Comparison of ENCODE assay signal across 8 mouse cellular contexts in the genomic region with DNA sequence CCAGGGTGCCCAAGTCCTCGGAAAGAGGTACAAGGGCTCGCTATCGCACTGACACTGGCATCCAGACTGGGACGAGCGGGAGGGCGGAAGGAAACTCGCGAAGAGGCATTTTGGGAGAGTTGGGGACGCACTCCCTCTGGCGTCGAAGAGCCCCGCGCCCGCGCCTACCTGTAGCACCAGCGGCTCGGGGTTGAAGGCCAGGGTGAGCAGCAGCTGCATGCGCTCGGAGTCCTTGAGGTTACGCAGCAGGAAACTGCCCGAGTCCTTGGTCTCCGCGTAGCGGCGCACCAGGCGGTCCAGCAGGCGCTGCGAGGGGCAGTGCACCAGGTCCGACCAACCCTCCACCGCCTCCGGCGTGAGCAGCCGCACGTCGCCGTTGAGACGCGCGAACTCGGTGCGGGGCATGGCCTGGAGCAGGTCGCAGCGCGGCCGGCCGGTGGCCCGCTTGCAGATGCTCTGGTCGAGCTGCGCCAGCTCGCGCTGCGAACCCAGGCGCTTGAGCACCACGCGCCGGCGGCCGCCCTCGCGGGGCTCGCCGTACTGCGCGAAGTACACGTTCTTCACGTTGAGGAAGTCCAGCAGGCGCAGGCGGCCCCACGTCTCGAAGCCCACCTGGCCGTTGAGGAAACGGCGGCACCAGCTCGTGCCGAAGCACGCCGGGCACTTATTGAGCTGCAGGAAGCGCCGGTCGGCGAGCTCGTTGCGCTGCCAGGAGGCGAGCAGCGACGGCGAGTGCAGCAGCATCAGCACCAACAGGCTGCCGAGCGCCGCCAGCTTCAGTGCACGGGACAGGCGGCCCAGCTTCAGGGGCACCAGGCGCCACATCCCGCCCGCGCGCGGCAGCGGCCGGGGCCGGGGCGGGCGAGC. TPM values are rescaled to one million over a fixed set of nuclear protein-coding genes. Genes with fewer than 3 reads are reported as not detected.
A peak's percentile ranks its signal among the peaks of the same experiment; 100 is the strongest.
DNase-seq lines count a peak whose midpoint lies in the region; ATAC-seq and TF ChIP-seq lines count a peak whose summit lies in the region.

No protein-coding gene starts in this region.

- peaks cover 4% of the 10 kb centered on the region; the same call in 1 of the 2 replicates for H3K4me1 ChIP-seq in forebrain, embryonic 11.5 days (replicated peaks; ENCODE audit: control insufficient read depth, insufficient read depth, low read length)
- H3K4me1 ChIP-seq in heart, embryonic 16.5 days (ENCODE audit: control insufficient read depth, insufficient read depth, low read length): peaks cover 22% of the 10 kb centered on the region
- peaks cover 20% of the 10 kb centered on the region for H3K4me1 ChIP-seq in liver, postnatal 0 days (ENCODE audit: insufficient read depth)
- H3K4me1 ChIP-seq in neural tube, embryonic 13.5 days (replicated peaks): peaks cover 49% of the 10 kb centered on the region
- peaks cover 10% of the 10 kb centered on the region for H3K4me1 ChIP-seq in testis, adult 2 months (ENCODE audit: control insufficient read depth, insufficient read depth, low read length)

- peak overlapping the region; percentile 72 for H3K4me3 ChIP-seq in forebrain, embryonic 11.5 days (ENCODE audit: low read depth, low read length)
- H3K4me3 ChIP-seq in heart, embryonic 16.5 days (ENCODE audit: low read length): peak overlapping the region; percentile 72
- peak overlapping the region; percentile 63 for H3K4me3 ChIP-seq in liver, postnatal 0 days (ENCODE audit: low read depth, low read length)
- H3K4me3 ChIP-seq in neural tube, embryonic 13.5 days: peak overlapping the region; percentile 86
- peak overlapping the region; percentile 98 for H3K4me3 ChIP-seq in testis, adult 2 months (ENCODE audit: control insufficient read depth, low read depth, low read length)

- no peak for TF ChIP-seq POLR2A in testis, adult 2 months (IDR thresholded peaks at IDR 0.05; ENCODE audit: control insufficient read depth, low read depth, low read length)

- no peaks in the 10 kb centered on the region for H3K27me3 ChIP-seq in forebrain, embryonic 11.5 days (ENCODE audit: control insufficient read depth, insufficient read depth, low read length)
- H3K27me3 ChIP-seq in heart, embryonic 16.5 days (ENCODE audit: control insufficient read depth, insufficient read depth, low read length): no peaks in the 10 kb centered on the region
- H3K27me3 ChIP-seq in liver, postnatal 0 days (ENCODE audit: insufficient read depth, low read length): no peaks in the 10 kb centered on the region
- H3K27me3 ChIP-seq in neural tube, embryonic 13.5 days: no peaks in the 10 kb centered on the region
- H3K27me3 ChIP-seq in testis, adult 2 months (ENCODE audit: control insufficient read depth, insufficient read depth, low read length): no peaks in the 10 kb centered on the region

- no peak for TF ChIP-seq EP300 in liver, postnatal 0 days (IDR thresholded peaks at IDR 0.05; ENCODE audit: low read depth)

- H3K27ac ChIP-seq in forebrain, embryonic 11.5 days (ENCODE audit: low read depth, low read length): peak overlapping the region; percentile 90
- peak overlapping the region; percentile 94 for H3K27ac ChIP-seq in heart, embryonic 16.5 days (ENCODE audit: low read length)
- peak overlapping the region; percentile 98 for H3K27ac ChIP-seq in liver, postnatal 0 days (ENCODE audit: low read depth)
- H3K27ac ChIP-seq in neural tube, embryonic 13.5 days (replicated peaks): peak overlapping the region; percentile 97
- peak overlapping the region; percentile 45 for H3K27ac ChIP-seq in testis, adult 2 months (ENCODE audit: control insufficient read depth, insufficient read depth, low read depth, low read length)

- H3K9ac ChIP-seq in forebrain, embryonic 11.5 days (ENCODE audit: low read length): peak overlapping the region; percentile 81
- peak overlapping the region; percentile 95 for H3K9ac ChIP-seq in heart, embryonic 16.5 days (ENCODE audit: low read length)
- peak overlapping the region; percentile 76 for H3K9ac ChIP-seq in liver, postnatal 0 days (replicated peaks)
- peak overlapping the region; percentile 82 for H3K9ac ChIP-seq in neural tube, embryonic 13.5 days

- peak overlapping the region; percentile 90 for H3K4me2 ChIP-seq in forebrain, embryonic 11.5 days (ENCODE audit: low read depth, low read length, severe bottlenecking)
- H3K4me2 ChIP-seq in heart, embryonic 16.5 days (ENCODE audit: low read depth, low read length): peak overlapping the region; percentile 89
- H3K4me2 ChIP-seq in liver, postnatal 0 days (ENCODE audit: low read depth, low read length): peak overlapping the region; percentile 97
- peak overlapping the region; percentile 80 for H3K4me2 ChIP-seq in neural tube, embryonic 13.5 days

- no peaks in the 10 kb centered on the region for H3K9me3 ChIP-seq in forebrain, embryonic 11.5 days (ENCODE audit: control insufficient read depth, low read length)
- no peaks in the 10 kb centered on the region for H3K9me3 ChIP-seq in heart, embryonic 16.5 days (replicated peaks; ENCODE audit: control insufficient read depth, low read length)
- H3K9me3 ChIP-seq in liver, postnatal 0 days (ENCODE audit: low read length): no peaks in the 10 kb centered on the region
- H3K9me3 ChIP-seq in neural tube, embryonic 13.5 days: no peaks in the 10 kb centered on the region

- H3K36me3 ChIP-seq in forebrain, embryonic 11.5 days (ENCODE audit: control insufficient read depth, insufficient read depth, low read length): no peaks in the 10 kb centered on the region
- H3K36me3 ChIP-seq in heart, embryonic 16.5 days (ENCODE audit: control insufficient read depth, insufficient read depth): no peaks in the 10 kb centered on the region
- H3K36me3 ChIP-seq in liver, postnatal 0 days (replicated peaks; ENCODE audit: insufficient read depth, low read length): no peaks in the 10 kb centered on the region
- H3K36me3 ChIP-seq in neural tube, embryonic 13.5 days: no peaks in the 10 kb centered on the region
- H3K36me3 ChIP-seq in testis, adult 2 months (ENCODE audit: control insufficient read depth, insufficient read depth, low read length): no peaks in the 10 kb centered on the region

- ATAC-seq in forebrain, embryonic 11.5 days (replicated peaks; ENCODE audit: low FRiP score): peak; percentile 72
- peak; percentile 23 for ATAC-seq in heart, embryonic 16.5 days (replicated peaks; ENCODE audit: extremely low read depth, insufficient read depth, low FRiP score)
- peak; percentile 33 for ATAC-seq in liver, postnatal 0 days
- peak; percentile 74 for ATAC-seq in neural tube, embryonic 13.5 days (ENCODE audit: low read depth)

- DNase-seq in CD4-positive, CD25-positive, alpha-beta regulatory T cell, adult 2 months (ENCODE audit: low read depth, low spot score): peak; percentile 83
- peak; percentile 52 for DNase-seq in c-Kit-negative CD71-positive TER-119-positive erythroid progenitor cells, embryonic 14.5 days (ENCODE audit: low read depth, low spot score)
- DNase-seq in forebrain, embryonic 11.5 days (ENCODE audit: low spot score): peak; percentile 86
- DNase-seq in kidney, postnatal 36 days: peak; percentile 47 to 75
- DNase-seq in liver, postnatal 0 days: peak; percentile 77

- peak; percentile 68 for TF ChIP-seq CTCF in liver, postnatal 0 days (IDR thresholded peaks at IDR 0.05; ENCODE audit: low read depth)
- no peak for TF ChIP-seq CTCF in testis, adult 2 months (IDR thresholded peaks at IDR 0.05; ENCODE audit: control insufficient read depth, insufficient read depth, insufficient replicate concordance, low read depth, low read length)

- WGBS in forebrain, embryonic 11.5 days: under 1% methylated on average over 92 of the region's 103 CpGs
- WGBS in heart, embryonic 16.5 days: under 1% methylated on average over 103 of the region's 103 CpGs
- under 1% methylated on average over 86 of the region's 103 CpGs for WGBS in liver, postnatal 0 days (ENCODE audit: insufficient replicate concordance)
- under 1% methylated on average over 93 of the region's 103 CpGs for WGBS in neural tube, embryonic 13.5 days

RNA-seq across cellular contexts. Expression of gene 1190002N15Rik, which starts 0.6 kb away (rescaled TPM):
- polyA plus RNA-seq in forebrain, embryonic 11.5 days (2014; fragmentation: Nextera tagmentation; extraction: Ambion mirVana): 21.8 and 25.3 TPM in 2 replicates
- 8.7 and 9.5 TPM in 2 replicates for polyA plus RNA-seq in heart, embryonic 16.5 days (2015; fragmentation: Nextera tagmentation; extraction: Ambion mirVana)
- 14.6 and 15.8 TPM in 2 replicates for polyA plus RNA-seq in liver, postnatal 0 days (2015; fragmentation: Nextera tagmentation; extraction: Ambion mirVana)
- 11.5 and 13.9 TPM in 2 replicates for polyA plus RNA-seq in neural tube, embryonic 13.5 days (2015; fragmentation: Nextera tagmentation; extraction: Ambion mirVana)
- polyA plus RNA-seq in testis, adult 2 months (2012; rRNA removed): 1.1 and 1.4 TPM in 2 replicates

Comparison
In these comparisons a context has a peak if more than half of its experiments do, and no peak if none do; other contexts are left out.
1. Peak in every context shown above with its lines: DNase-seq, ATAC-seq, H3K4me3 ChIP-seq and H3K27ac ChIP-seq.
2. ATAC-seq: peak in every context shown above with its lines; median percentile 74 in neural tube, embryonic 13.5 days; 72 in forebrain, embryonic 11.5 days; 33 in liver, postnatal 0 days; 23 in heart, embryonic 16.5 days.
3. H3K27ac ChIP-seq: peak in every context shown above with its lines; median percentile 98 in liver, postnatal 0 days; 97 in neural tube, embryonic 13.5 days; 94 in heart, embryonic 16.5 days; 90 in forebrain, embryonic 11.5 days; 45 in testis, adult 2 months.